8 mouse cellular contexts compared by ENCODE assay signal in genomic region chr7:112227266-112227562, GRCm38 (mm10). TPM values are rescaled to one million over a fixed set of nuclear protein-coding genes. Genes with fewer than 3 reads are reported as not detected.
DNase-seq lines count a peak whose midpoint lies in the region; ATAC-seq lines count a peak whose summit lies in the region.

No protein-coding gene starts in this region.

- H3K9me3 ChIP-seq in kidney, embryonic 15.5 days (replicated peaks): no peaks in the 10 kb centered on the region
- no peaks in the 10 kb centered on the region for H3K9me3 ChIP-seq in heart, embryonic 16.5 days (replicated peaks; ENCODE audit: control insufficient read depth, low read length)
- H3K9me3 ChIP-seq in midbrain, embryonic 16.5 days (replicated peaks; ENCODE audit: control insufficient read depth, low read length, poor library complexity, severe bottlenecking): no peaks in the 10 kb centered on the region

- H3K36me3 ChIP-seq in kidney, embryonic 15.5 days: no peaks in the 10 kb centered on the region
- peaks cover 8% of the 10 kb centered on the region; the same call in 1 of the 2 replicates for H3K36me3 ChIP-seq in heart, embryonic 16.5 days (ENCODE audit: control insufficient read depth, insufficient read depth)
- no peaks in the 10 kb centered on the region for H3K36me3 ChIP-seq in midbrain, embryonic 16.5 days (ENCODE audit: control insufficient read depth, insufficient read depth, low read length)

- DNase-seq in kidney, postnatal 10 days: no peak
- peak; percentile 58 for DNase-seq in brain, adult 2 months (ENCODE audit: low read depth, low spot score)
- DNase-seq in ovary, adult 18-20 months (ENCODE audit: low spot score): no peak
- DNase-seq in cerebellum, postnatal 10 days: no peak
- no peak for DNase-seq in layer of hippocampus, postnatal 10 days (ENCODE audit: low spot score in 2 of 2)

- H3K9ac ChIP-seq in kidney, embryonic 15.5 days: no peak overlapping the region
- peak overlapping the region; percentile 97 for H3K9ac ChIP-seq in heart, embryonic 16.5 days (ENCODE audit: low read length)
- H3K9ac ChIP-seq in midbrain, embryonic 16.5 days (ENCODE audit: low read depth, low read length): peak overlapping the region; percentile 67; the same call in 1 of the 2 replicates

- no peak overlapping the region for H3K27ac ChIP-seq in kidney, embryonic 15.5 days
- H3K27ac ChIP-seq in heart, embryonic 16.5 days (ENCODE audit: low read length): peak overlapping the region; percentile 93
- no peak overlapping the region for H3K27ac ChIP-seq in midbrain, embryonic 16.5 days (ENCODE audit: low read length)

- peak overlapping the region; percentile 64 for H3K4me3 ChIP-seq in kidney, embryonic 15.5 days (replicated peaks)
- H3K4me3 ChIP-seq in heart, embryonic 16.5 days (ENCODE audit: low read length): peak overlapping the region; percentile 94
- peak overlapping the region; percentile 53; the same call in 1 of the 2 replicates for H3K4me3 ChIP-seq in midbrain, embryonic 16.5 days (ENCODE audit: low read depth, low read length)

- ATAC-seq in kidney, embryonic 15.5 days (replicated peaks; ENCODE audit: low FRiP score): no peak
- ATAC-seq in heart, embryonic 16.5 days (replicated peaks; ENCODE audit: extremely low read depth, insufficient read depth, low FRiP score): no peak
- no peak for ATAC-seq in midbrain, embryonic 16.5 days

- H3K4me1 ChIP-seq in kidney, embryonic 15.5 days: peaks cover 27% of the 10 kb centered on the region
- peaks cover 70% of the 10 kb centered on the region for H3K4me1 ChIP-seq in heart, embryonic 16.5 days (ENCODE audit: control insufficient read depth, insufficient read depth, low read length)
- peaks cover 4% of the 10 kb centered on the region; the same call in 1 of the 2 replicates for H3K4me1 ChIP-seq in midbrain, embryonic 16.5 days (ENCODE audit: control insufficient read depth, insufficient read depth, low read length)

- H3K27me3 ChIP-seq in kidney, embryonic 15.5 days: peaks cover 27% of the 10 kb centered on the region
- no peaks in the 10 kb centered on the region for H3K27me3 ChIP-seq in heart, embryonic 16.5 days (ENCODE audit: control insufficient read depth, insufficient read depth, low read length)
- H3K27me3 ChIP-seq in midbrain, embryonic 16.5 days (ENCODE audit: control insufficient read depth, insufficient read depth, low read depth, low read length): peaks cover 26% of the 10 kb centered on the region

- H3K4me2 ChIP-seq in kidney, embryonic 15.5 days: peak overlapping the region; percentile 97
- peak overlapping the region; percentile 82 for H3K4me2 ChIP-seq in heart, embryonic 16.5 days (ENCODE audit: low read depth, low read length)
- H3K4me2 ChIP-seq in midbrain, embryonic 16.5 days (ENCODE audit: low read length): peak overlapping the region; percentile 89; the same call in 1 of the 2 replicates

- WGBS in kidney, embryonic 15.5 days: 53% methylated on average over 6 of the region's 6 CpGs
- WGBS in heart, embryonic 16.5 days: 10% methylated on average over 6 of the region's 6 CpGs
- 21% methylated on average over 6 of the region's 6 CpGs for WGBS in midbrain, embryonic 16.5 days

RNA-seq across cellular contexts. Expression of gene Mical2, which starts 1.6 kb away (rescaled TPM):
- polyA plus RNA-seq in kidney, embryonic 15.5 days (2015; fragmentation: Nextera tagmentation; extraction: Ambion mirVana): 7.3 and 7.5 TPM in 2 replicates
- polyA plus RNA-seq in heart, embryonic 16.5 days (2015; fragmentation: Nextera tagmentation; extraction: Ambion mirVana): 128 and 145 TPM in 2 replicates
- polyA plus RNA-seq in midbrain, embryonic 16.5 days (2015; fragmentation: Nextera tagmentation; extraction: Ambion mirVana): 3.5 and 5.1 TPM in 2 replicates
- 100 to 1,000 TPM; 406 to 434 TPM for total RNA-seq in layer of hippocampus, postnatal 10 days (2021)

Comparison
In these comparisons a context has a peak if more than half of its experiments do, and no peak if none do; other contexts are left out.
1. RNA of gene Mical2, which starts 1.6 kb away (polyA plus RNA-seq): 128 to 145 TPM in heart, embryonic 16.5 days; 7.3 to 7.5 TPM in kidney, embryonic 15.5 days and 3.5 to 5.1 TPM in midbrain, embryonic 16.5 days; every median in the first group is over 10 times any median in the second.
2. Peak in every context shown above with its lines, with median percentiles within 50 percentile points of each other: H3K4me2 ChIP-seq and H3K4me3 ChIP-seq.